Mouse (Mus musculus) liver, embryonic 13.5 days (tissue): ENCODE results near the gene Kank2. TPM values are rescaled to one million over a fixed set of nuclear protein-coding genes. Genes with fewer than 3 reads are reported as not detected.

Experiments
- ATAC-seq: fragments of 200-750 bp; cut with Nextera tagmentation; 2 replicates; pipeline ENCODE4 v1.8.0; 2017; ENCODE audit warnings: low read depth, mild to moderate bottlenecking, moderate number of reproducible peaks, moderate library complexity
- DNase-seq: peaks from one replicate; pipeline ENCODE4 v3.0.0; 2022
- H3K27ac ChIP-seq: fragments of 300-500 bp; sonication (generic); 2 replicates; pipeline ENCODE4 v1.5.1; 2015; ENCODE audit warnings: moderate library complexity, mild to moderate bottlenecking, inconsistent platforms
- H3K27me3 ChIP-seq: fragments of 300-500 bp; sonication (generic); 2 replicates; pipeline ENCODE4 v1.6.1; 2015; ENCODE audit warnings: mild to moderate bottlenecking, inconsistent platforms
- H3K36me3 ChIP-seq: fragments of 300-500 bp; sonication (generic); 2 replicates; pipeline ENCODE4 v1.6.1; 2015; ENCODE audit warnings: mild to moderate bottlenecking, inconsistent platforms
- H3K4me1 ChIP-seq: fragments of 300-500 bp; sonication (generic); replicated peaks from 2 replicates; pipeline ENCODE4 v1.6.1; 2015; ENCODE audit warnings: inconsistent platforms
- H3K4me2 ChIP-seq: fragments of 300-500 bp; sonication (generic); 2 replicates; pipeline ENCODE4 v1.6.1; 2015; ENCODE audit warnings: inconsistent platforms, mild to moderate bottlenecking, moderate library complexity
- H3K4me3 ChIP-seq: fragments of 300-500 bp; sonication (generic); replicated peaks from 2 replicates; pipeline ENCODE4 v1.5.1; 2015; ENCODE audit warnings: mild to moderate bottlenecking, inconsistent platforms
- H3K9ac ChIP-seq: fragments of 300-500 bp; sonication (generic); 2 replicates; pipeline ENCODE4 v1.6.1; 2015; ENCODE audit warnings: mild to moderate bottlenecking, inconsistent platforms
- H3K9me3 ChIP-seq: fragments of 300-500 bp; sonication (generic); replicated peaks from 2 replicates; pipeline ENCODE4 v1.6.1; 2016; ENCODE audit warnings: inconsistent platforms
- WGBS: fragments of 180-500 bp; shearing (Covaris S2); methylation state at CpG from one replicate; pipeline ENCODE4 v1.1.7; 2015; ENCODE audit not compliant: insufficient replicate concordance; 5-methylcytosine and 5-hydroxymethylcytosine counted together
- polyA plus RNA-seq: library from polyadenylated mRNA; unstranded; fragments of >200 nt; fragmentation: Nextera tagmentation; extraction: Ambion mirVana; gene quantifications from 2 replicates; pipeline ENCODE4 v1.2.1, GENCODE M21; 2015

Gene Kank2
- polyA plus RNA-seq, 1 experiment from 2014 or later = 2.6 TPM

GRCm38 (mm10) chr9:21760155-21761088, 38.1 kb downstream of the Kank2 start, which contains the start of gene Spc24:
Gene Spc24, minus strand, starts transcription at chr9:21760303.
- Histone ChIP-seq H3K9ac (peak within 1 kb of the TSS; percentile 94), H3K27me3 (no peaks in the 10 kb centered on the region), H3K27ac (peak within 1 kb of the TSS; percentile 83), H3K4me1 (peaks cover 45% of the 10 kb centered on the region), H3K4me2 (peak within 1 kb of the TSS; percentile 83), H3K9me3 (no peaks in the 10 kb centered on the region), H3K4me3 (peak within 1 kb of the TSS; percentile 96), H3K36me3 (peaks cover 33% of the 10 kb centered on the region)
- WGBS = under 1% methylated on average over 50 of the region's 54 CpGs
- peak; percentile 94 for ATAC-seq
- DNase-seq = peak; percentile 93

- Histone ChIP-seq H3K9ac (peak overlapping the region; percentile 94), H3K4me1 (peaks cover 49% of the 10 kb centered on the region), H3K27ac (peak overlapping the region; percentile 83), H3K4me2 (peak overlapping the region; percentile 83), H3K4me3 (peak overlapping the region; percentile 96), H3K9me3 (no peaks in the 10 kb centered on the region), H3K36me3 (peaks cover 39% of the 10 kb centered on the region), H3K27me3 (no peaks in the 10 kb centered on the region)
- ATAC-seq (no peak; the same call in 1 of the 2 replicates), DNase-seq (no peak)
- WGBS = under 1% methylated on average over 20 of the region's 20 CpGs
These were observed 38.8 kb downstream of the Kank2 start for GRCm38 (mm10) chr9:21759718-21760117.

- DNase-seq = no peak
- peaks cover 55% of the 10 kb centered on the region for H3K4me1 ChIP-seq
- H3K4me3 ChIP-seq = peak overlapping the region; percentile 96
- H3K27ac ChIP-seq = peak overlapping the region; percentile 83
- H3K9ac ChIP-seq = peak overlapping the region; percentile 94
- no peaks in the 10 kb centered on the region for H3K27me3 ChIP-seq
- WGBS = 52% methylated on average over 14 of the region's 14 CpGs
- H3K4me2 ChIP-seq = peak overlapping the region; percentile 83
- no peak for ATAC-seq
- peaks cover 47% of the 10 kb centered on the region for H3K36me3 ChIP-seq
- no peaks in the 10 kb centered on the region for H3K9me3 ChIP-seq
These were observed 39.7 kb downstream of the Kank2 start for GRCm38 (mm10) chr9:21758576-21759529.

- no peak for ATAC-seq
These were observed 43.8 kb downstream of the Kank2 start for GRCm38 (mm10) chr9:21754516-21755321.

GRCm38 (mm10) chr9:21754003-21754402, 44.5 kb downstream of the Kank2 start:
- H3K27ac ChIP-seq = no peak overlapping the region
- no peak overlapping the region for H3K4me3 ChIP-seq
- no peak overlapping the region for H3K4me2 ChIP-seq
- H3K27me3 ChIP-seq = no peaks in the 10 kb centered on the region
- peaks cover 41% of the 10 kb centered on the region for H3K4me1 ChIP-seq
- H3K36me3 ChIP-seq = peaks cover 58% of the 10 kb centered on the region
- no peaks in the 10 kb centered on the region for H3K9me3 ChIP-seq
- ATAC-seq (no peak), DNase-seq (no peak)
- no peak overlapping the region for H3K9ac ChIP-seq
- WGBS = 74% methylated on average over 2 of the region's 2 CpGs

More at GRCm38 (mm10) chr9:21754516-21755321, 43.8 kb downstream of the Kank2 start:
- no peaks in the 10 kb centered on the region for H3K27me3 ChIP-seq
- H3K4me2 ChIP-seq = no peak overlapping the region
- H3K4me3 ChIP-seq = no peak overlapping the region
- peaks cover 51% of the 10 kb centered on the region for H3K36me3 ChIP-seq
- WGBS = 80% methylated on average over 13 of the region's 13 CpGs
- H3K9me3 ChIP-seq = no peaks in the 10 kb centered on the region
- no peak overlapping the region; the same call in 1 of the 2 replicates for H3K27ac ChIP-seq
- no peak for DNase-seq
- H3K9ac ChIP-seq = no peak overlapping the region
- H3K4me1 ChIP-seq = peaks cover 45% of the 10 kb centered on the region

- Histone ChIP-seq H3K27me3 (no peaks in the 10 kb centered on the region), H3K9me3 (no peaks in the 10 kb centered on the region), H3K4me3 (no peak overlapping the region), H3K36me3 (peaks cover 59% of the 10 kb centered on the region), H3K27ac (peak overlapping the region; percentile 59), H3K9ac (no peak overlapping the region), H3K4me2 (no peak overlapping the region), H3K4me1 (peaks cover 28% of the 10 kb centered on the region)
- 53% methylated on average over 10 of the region's 10 CpGs for WGBS
- ATAC-seq = peak; percentile 26; the same call in 1 of the 2 replicates
- no peak for DNase-seq
These were observed 46.2 kb downstream of the Kank2 start for GRCm38 (mm10) chr9:21752252-21752792.

- H3K9me3 ChIP-seq = no peaks in the 10 kb centered on the region
- no peaks in the 10 kb centered on the region for H3K27me3 ChIP-seq
- no peak overlapping the region for H3K4me2 ChIP-seq
- H3K9ac ChIP-seq = no peak overlapping the region
- no peak overlapping the region for H3K27ac ChIP-seq
- H3K4me3 ChIP-seq = no peak overlapping the region
- no peak for ATAC-seq
- no peak for DNase-seq
- H3K4me1 ChIP-seq = peaks cover 26% of the 10 kb centered on the region
- H3K36me3 ChIP-seq = peaks cover 59% of the 10 kb centered on the region
- WGBS = 63% methylated on average over 6 of the region's 6 CpGs
These were observed 47.2 kb downstream of the Kank2 start for GRCm38 (mm10) chr9:21751347-21751746.

GRCm38 (mm10) chr9:21750370-21750769, 48.2 kb downstream of the Kank2 start:
- peaks cover 26% of the 10 kb centered on the region for H3K4me1 ChIP-seq
- peaks cover 60% of the 10 kb centered on the region for H3K36me3 ChIP-seq
- H3K4me2 ChIP-seq = no peak overlapping the region
- no peak overlapping the region for H3K27ac ChIP-seq
- no peak overlapping the region for H3K4me3 ChIP-seq
- H3K27me3 ChIP-seq = no peaks in the 10 kb centered on the region
- ATAC-seq = no peak
- H3K9me3 ChIP-seq = no peaks in the 10 kb centered on the region
- no peak overlapping the region for H3K9ac ChIP-seq
- DNase-seq = no peak
- WGBS = 66% methylated on average over 3 of the region's 3 CpGs

- Histone ChIP-seq H3K9ac (no peak overlapping the region), H3K27me3 (no peaks in the 10 kb centered on the region), H3K9me3 (no peaks in the 10 kb centered on the region), H3K27ac (no peak overlapping the region), H3K36me3 (peaks cover 61% of the 10 kb centered on the region), H3K4me2 (no peak overlapping the region), H3K4me3 (no peak overlapping the region), H3K4me1 (peaks cover 21% of the 10 kb centered on the region)
- ATAC-seq (no peak), DNase-seq (no peak)
- 81% methylated on average over 6 of the region's 6 CpGs for WGBS
These were observed 49.0 kb downstream of the Kank2 start for GRCm38 (mm10) chr9:21749382-21750118.

GRCm38 (mm10) chr9:21748491-21748890, 50.1 kb downstream of the Kank2 start:
- Histone ChIP-seq H3K4me1 (peaks cover 14% of the 10 kb centered on the region; the same call in 1 of the 2 replicates), H3K4me3 (no peak overlapping the region), H3K36me3 (peaks cover 64% of the 10 kb centered on the region), H3K9ac (no peak overlapping the region), H3K9me3 (no peaks in the 10 kb centered on the region), H3K4me2 (no peak overlapping the region), H3K27me3 (no peaks in the 10 kb centered on the region), H3K27ac (peak overlapping the region; percentile 36; the same call in 1 of the 2 replicates)
- 78% methylated on average over 10 of the region's 10 CpGs for WGBS
- DNase-seq (no peak), ATAC-seq (no peak)
